Mouse (Mus musculus): Measurements from ENCODE around the gene Cacna1d. TPM values are rescaled to one million over a fixed set of nuclear protein-coding genes. Genes with fewer than 3 reads are reported as not detected.
A peak's percentile ranks its signal among the peaks of the same experiment; 100 is the strongest.

The Cacna1d gene
- total and polyA plus RNA-seq, 2 experiments from 2014 or later: 6.1 to 27.6 TPM

- 74% methylated on average over 18 of the region's 18 CpGs for WGBS
- H3K36me3 ChIP-seq (ENCODE audit: insufficient read depth, low read length): no peaks in the 10 kb centered on the region; the same call in 1 of the 2 replicates
- DNase-seq (ENCODE audit: low spot score) (no peak), ATAC-seq (no peak)
- no peaks in the 10 kb centered on the region for H3K27me3 ChIP-seq (ENCODE audit: insufficient read depth, low read length)
- H3K4me1 ChIP-seq (ENCODE audit: insufficient read depth, low read length): no peaks in the 10 kb centered on the region
- H3K9me3 ChIP-seq (ENCODE audit: low read length): no peaks in the 10 kb centered on the region
- no peak overlapping the region for H3K9ac ChIP-seq (replicated peaks; ENCODE audit: low read length)
- no peak overlapping the region for H3K4me2 ChIP-seq (ENCODE audit: low read depth, low read length)
- H3K4me3 ChIP-seq (ENCODE audit: low read length): no peak overlapping the region
- TF ChIP-seq CTCF (IDR thresholded peaks at IDR 0.05; ENCODE audit: low read depth): no peak
- no peak overlapping the region for H3K27ac ChIP-seq
Observed at GRCm38 (mm10) chr14:30182624-30183524, 308.4 kb downstream of the Cacna1d start.

DNA sequence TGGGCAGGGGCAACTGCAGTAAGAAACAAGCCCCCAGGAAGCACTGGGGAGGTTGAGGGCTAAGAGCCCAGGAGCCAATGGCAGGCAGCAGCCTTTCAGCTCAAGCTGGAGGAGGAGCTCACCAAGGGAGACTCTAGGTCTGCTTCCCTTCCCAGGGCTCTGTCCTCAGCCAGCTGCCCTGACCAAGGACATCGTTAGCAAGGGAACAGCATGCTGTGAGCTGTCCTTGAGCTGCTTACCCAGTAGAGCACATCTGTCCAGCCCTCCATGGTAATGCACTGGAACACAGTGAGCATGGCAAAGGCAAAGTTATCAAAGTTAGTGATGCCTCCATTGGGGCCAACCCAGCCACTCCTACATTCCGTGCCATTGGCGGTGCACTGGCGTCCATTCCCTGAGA, 312.9 kb downstream of the Cacna1d start:
- H3K27me3 ChIP-seq (ENCODE audit: insufficient read depth, low read length): no peaks in the 10 kb centered on the region
- no peak overlapping the region for H3K9ac ChIP-seq (replicated peaks; ENCODE audit: low read length)
- H3K9me3 ChIP-seq (ENCODE audit: low read length): no peaks in the 10 kb centered on the region
- H3K36me3 ChIP-seq (ENCODE audit: insufficient read depth, low read length): no peaks in the 10 kb centered on the region; the same call in 1 of the 2 replicates
- H3K4me1 ChIP-seq (ENCODE audit: insufficient read depth, low read length): no peaks in the 10 kb centered on the region
- no peak overlapping the region for H3K4me3 ChIP-seq (ENCODE audit: low read length)
- no peak overlapping the region for H3K27ac ChIP-seq
- DNase-seq (ENCODE audit: low spot score) (no peak), ATAC-seq (no peak)
- TF ChIP-seq CTCF (IDR thresholded peaks at IDR 0.05; ENCODE audit: low read depth): no peak
- 77% methylated on average over 4 of the region's 4 CpGs for WGBS
- no peak overlapping the region for H3K4me2 ChIP-seq (ENCODE audit: low read depth, low read length)

- H3K27me3 ChIP-seq (ENCODE audit: insufficient read depth, low read length): no peaks in the 10 kb centered on the region
- no peak overlapping the region for H3K27ac ChIP-seq
- H3K4me2 ChIP-seq (ENCODE audit: low read depth, low read length): no peak overlapping the region
- no peaks in the 10 kb centered on the region for H3K9me3 ChIP-seq (ENCODE audit: low read length)
- H3K4me1 ChIP-seq (ENCODE audit: insufficient read depth, low read length): no peaks in the 10 kb centered on the region
- ATAC-seq (peak; percentile 51), DNase-seq (ENCODE audit: low spot score) (peak; percentile 65)
- H3K36me3 ChIP-seq (ENCODE audit: insufficient read depth, low read length): no peaks in the 10 kb centered on the region
- TF ChIP-seq CTCF (IDR thresholded peaks at IDR 0.05; ENCODE audit: low read depth): no peak
- 40% methylated on average over 5 of the region's 5 CpGs for WGBS
- H3K4me3 ChIP-seq (ENCODE audit: low read length): no peak overlapping the region
- no peak overlapping the region for H3K9ac ChIP-seq (replicated peaks; ENCODE audit: low read length)
Observed at GRCm38 (mm10) chr14:30177850-30178249, 313.4 kb downstream of the Cacna1d start.

GRCm38 (mm10) chr14:30175362-30175761, 315.9 kb downstream of the Cacna1d start:
- WGBS: 64% methylated on average over 3 of the region's 3 CpGs
- TF ChIP-seq CTCF (IDR thresholded peaks at IDR 0.05; ENCODE audit: low read depth): no peak
- Histone ChIP-seq H3K4me1 (ENCODE audit: insufficient read depth, low read length) (peaks cover 11% of the 10 kb centered on the region; the same call in 1 of the 2 replicates), H3K27me3 (ENCODE audit: insufficient read depth, low read length) (no peaks in the 10 kb centered on the region), H3K36me3 (ENCODE audit: insufficient read depth, low read length) (no peaks in the 10 kb centered on the region), H3K4me3 (ENCODE audit: low read length) (no peak overlapping the region), H3K4me2 (ENCODE audit: low read depth, low read length) (no peak overlapping the region), H3K9me3 (ENCODE audit: low read length) (no peaks in the 10 kb centered on the region), H3K9ac (replicated peaks; ENCODE audit: low read length) (no peak overlapping the region), H3K27ac (no peak overlapping the region)
- ATAC-seq (no peak), DNase-seq (ENCODE audit: low spot score) (no peak)

GRCm38 (mm10) chr14:30172821-30173755, 318.2 kb downstream of the Cacna1d start:
- H3K4me3 ChIP-seq (ENCODE audit: low read length): no peak overlapping the region
- no peaks in the 10 kb centered on the region for H3K36me3 ChIP-seq (ENCODE audit: insufficient read depth, low read length)
- no peak overlapping the region for H3K27ac ChIP-seq
- H3K9ac ChIP-seq (replicated peaks; ENCODE audit: low read length): no peak overlapping the region
- H3K4me2 ChIP-seq (ENCODE audit: low read depth, low read length): no peak overlapping the region
- 52% methylated on average over 12 of the region's 12 CpGs for WGBS
- no peaks in the 10 kb centered on the region for H3K27me3 ChIP-seq (ENCODE audit: insufficient read depth, low read length)
- no peak for ATAC-seq
- peaks cover 11% of the 10 kb centered on the region; the same call in 1 of the 2 replicates for H3K4me1 ChIP-seq (ENCODE audit: insufficient read depth, low read length)
- no peak for TF ChIP-seq CTCF (IDR thresholded peaks at IDR 0.05; ENCODE audit: low read depth)
- DNase-seq (ENCODE audit: low spot score): no peak
- no peaks in the 10 kb centered on the region for H3K9me3 ChIP-seq (ENCODE audit: low read length)

DNA sequence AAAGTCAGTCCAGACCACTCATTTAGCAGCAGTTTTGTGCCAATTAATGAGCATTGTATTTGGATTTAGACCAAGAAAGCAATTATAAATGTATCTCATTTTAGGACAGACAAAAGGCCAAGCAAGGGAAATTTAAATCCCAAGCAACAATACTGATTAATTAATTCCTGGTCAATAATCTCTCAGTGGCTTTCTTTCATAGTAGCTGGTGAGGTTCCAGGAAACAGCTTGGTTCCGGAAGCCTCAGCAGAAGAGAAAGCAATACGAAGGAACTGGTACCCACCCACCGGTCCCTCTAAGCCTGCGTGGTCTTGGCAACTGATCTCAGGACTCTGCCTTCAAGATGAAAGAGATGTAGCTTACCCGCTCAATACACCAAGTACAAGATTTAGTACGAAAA, 319.7 kb downstream of the Cacna1d start:
- Histone ChIP-seq H3K9ac (replicated peaks; ENCODE audit: low read length) (no peak overlapping the region), H3K9me3 (ENCODE audit: low read length) (no peaks in the 10 kb centered on the region), H3K36me3 (ENCODE audit: insufficient read depth, low read length) (no peaks in the 10 kb centered on the region), H3K27me3 (ENCODE audit: insufficient read depth, low read length) (no peaks in the 10 kb centered on the region), H3K4me1 (ENCODE audit: insufficient read depth, low read length) (peaks cover 11% of the 10 kb centered on the region; the same call in 1 of the 2 replicates), H3K4me2 (ENCODE audit: low read depth, low read length) (no peak overlapping the region), H3K4me3 (ENCODE audit: low read length) (no peak overlapping the region), H3K27ac (peak overlapping the region; percentile 22; the same call in 1 of the 2 replicates)
- peak; percentile 61 for ATAC-seq
- 42% methylated on average over 6 of the region's 6 CpGs for WGBS
- no peak for TF ChIP-seq CTCF (IDR thresholded peaks at IDR 0.05; ENCODE audit: low read depth)
- peak; percentile 47 for DNase-seq (ENCODE audit: low spot score)

All from hindbrain, postnatal 0 days (tissue).